Mouse (Mus musculus): ENCODE measurements around the gene Ccdc92b.

DNA sequence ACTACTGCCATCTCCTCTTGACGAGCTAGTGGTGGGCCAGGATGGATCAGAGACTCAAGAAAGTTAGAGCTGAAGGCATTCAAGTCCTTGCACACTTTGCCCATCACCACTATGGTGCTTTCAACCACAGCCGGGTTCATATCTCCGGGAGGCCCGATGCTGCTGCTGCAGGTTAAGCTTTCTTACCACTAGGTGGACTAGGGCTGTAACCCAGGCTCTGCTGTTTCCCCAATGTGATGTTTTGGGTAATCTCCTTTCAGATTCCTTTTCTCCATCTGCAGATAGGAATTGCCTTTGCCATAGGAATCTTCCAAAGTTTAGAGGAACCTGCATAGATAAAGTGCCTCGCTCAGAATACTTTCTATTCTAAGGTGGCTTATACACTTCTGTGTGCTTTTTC is 3.8 kb upstream of the Ccdc92b start:
- peak; percentile 6; the same call in 1 of the 2 replicates for TF ChIP-seq CTCF (IDR thresholded peaks at IDR 0.05; ENCODE audit: borderline replicate concordance, extremely low read depth, insufficient read depth, insufficient read length)
- TF ChIP-seq POLR2A (IDR thresholded peaks at IDR 0.05; ENCODE audit: borderline replicate concordance, extremely low read depth, insufficient read depth, insufficient read length, poor library complexity, severe bottlenecking): no peak
